Mouse (Mus musculus) megakaryocyte, embryonic 14.5 days (primary cell): ENCODE measurements at regions not wholly inside any gene's neighbourhood (a gene's known extent, or its start where the extent isn't known, plus 50 kb on each side); places are given as distances from the start of the nearest gene placed in this dataset.

Experiments
- FLI1 ChIP-seq: IDR thresholded peaks from 2 replicates; pipeline ENCODE4 v1.6.1; 2012; ENCODE audit warnings: low read length, inconsistent platforms, mixed read lengths
- GATA1 ChIP-seq: IDR thresholded peaks from 3 replicates; pipeline ENCODE4 v1.6.1; 2012; ENCODE audit warnings: mixed read lengths, low read length, inconsistent platforms, borderline replicate concordance

GRCm38 (mm10) chr8:26349231-26349630 lies 229.9 kb downstream of the Gm45692 start:
- TF ChIP-seq FLI1 (no peak), GATA1 (no peak)
